Mouse (Mus musculus) C2C12 (cell line): ENCODE results near the gene Fndc5.

Source experiments
- CTCF ChIP-seq: IDR thresholded peaks from one replicate; pipeline ENCODE4 v1.5.1; 2011; ENCODE audit not compliant: control insufficient read depth, insufficient read depth, insufficient read length
- MAX ChIP-seq: IDR thresholded peaks from one replicate; pipeline ENCODE4 v1.6.1; 2011; ENCODE audit warnings: mild to moderate bottlenecking, control low read depth
- MYOG ChIP-seq: IDR thresholded peaks from one replicate; pipeline ENCODE4 v1.6.1; 2011; ENCODE audit not compliant: control insufficient read depth, insufficient read length; ENCODE audit errors: extremely low read depth

DNA sequence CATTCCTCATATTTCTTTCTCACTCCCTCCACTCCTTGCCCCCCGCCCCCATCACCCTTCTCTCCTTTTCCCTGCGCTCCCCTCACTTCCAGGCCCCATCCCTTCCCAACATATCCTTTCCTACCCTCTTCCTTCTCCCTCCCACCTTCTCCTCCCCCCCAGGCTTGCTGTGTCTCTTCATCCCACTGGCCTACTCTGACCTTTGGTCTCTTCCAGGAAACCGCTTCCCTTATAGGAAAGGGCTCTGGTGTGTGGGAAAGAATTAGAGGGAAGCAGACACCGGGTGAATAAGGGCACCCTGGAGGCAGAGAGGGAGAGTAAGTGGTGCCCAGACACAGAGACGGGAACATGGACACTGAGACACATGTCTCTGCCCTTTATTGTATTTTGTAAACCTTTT lies 54.9 kb downstream of the Fndc5 start:
- no peak for TF ChIP-seq CTCF
- no peak for TF ChIP-seq MYOG
- TF ChIP-seq MAX, result no peak
